Mouse (Mus musculus) embryonic facial prominence, embryonic 13.5 days (tissue): Measurements from ENCODE around the gene Oasl1. TPM values are rescaled to one million over a fixed set of nuclear protein-coding genes. Genes with fewer than 3 reads are reported as not detected.

Source experiments
- ATAC-seq: fragments of 200-750 bp; cut with Nextera tagmentation; 2 replicates; pipeline ENCODE4 v1.8.0; 2017; ENCODE audit warnings: low read depth; ENCODE audit not compliant: insufficient number of reproducible peaks, insufficient read depth, low FRiP score, low TSS enrichment
- H3K27ac ChIP-seq: fragments of 300-500 bp; sonication (generic); 2 replicates; pipeline ENCODE4 v1.5.1; 2015; ENCODE audit warnings: moderate library complexity, mild to moderate bottlenecking, inconsistent platforms
- H3K27me3 ChIP-seq: fragments of 300-500 bp; sonication (generic); 2 replicates; pipeline ENCODE4 v1.6.1; 2015; ENCODE audit warnings: mild to moderate bottlenecking, inconsistent platforms
- H3K36me3 ChIP-seq: fragments of 300-500 bp; sonication (generic); 2 replicates; pipeline ENCODE4 v1.6.1; 2015; ENCODE audit warnings: mild to moderate bottlenecking, inconsistent platforms
- H3K4me1 ChIP-seq: fragments of 300-500 bp; sonication (generic); 2 replicates; pipeline ENCODE4 v1.6.1; 2015; ENCODE audit warnings: inconsistent platforms
- H3K4me2 ChIP-seq: fragments of 300-500 bp; sonication (generic); 2 replicates; pipeline ENCODE4 v1.6.1; 2015; ENCODE audit warnings: moderate library complexity, mild to moderate bottlenecking, inconsistent platforms
- H3K4me3 ChIP-seq: fragments of 300-500 bp; sonication (generic); 2 replicates; pipeline ENCODE4 v1.5.1; 2015; ENCODE audit warnings: mild to moderate bottlenecking, inconsistent platforms
- H3K9ac ChIP-seq: fragments of 300-500 bp; sonication (generic); 2 replicates; pipeline ENCODE4 v1.6.1; 2015; ENCODE audit warnings: mild to moderate bottlenecking, inconsistent platforms
- H3K9me3 ChIP-seq: fragments of 300-500 bp; sonication (generic); 2 replicates; pipeline ENCODE4 v1.6.1; 2016; ENCODE audit warnings: inconsistent platforms
- WGBS: fragments of 180-500 bp; shearing (Covaris S2); methylation state at CpG from one replicate; pipeline ENCODE4 v1.1.7; 2015; ENCODE audit warnings: mixed read lengths; 5-methylcytosine and 5-hydroxymethylcytosine counted together
- polyA plus RNA-seq: library from polyadenylated mRNA; unstranded; fragments of >200 nt; fragmentation: Nextera tagmentation; extraction: Ambion mirVana; gene quantifications from 2 replicates; pipeline ENCODE4 v1.2.1, GENCODE M21; 2015

Oasl1 gene
- polyA plus RNA-seq, 1 experiment from 2014 or later: 0.48 TPM

DNA sequence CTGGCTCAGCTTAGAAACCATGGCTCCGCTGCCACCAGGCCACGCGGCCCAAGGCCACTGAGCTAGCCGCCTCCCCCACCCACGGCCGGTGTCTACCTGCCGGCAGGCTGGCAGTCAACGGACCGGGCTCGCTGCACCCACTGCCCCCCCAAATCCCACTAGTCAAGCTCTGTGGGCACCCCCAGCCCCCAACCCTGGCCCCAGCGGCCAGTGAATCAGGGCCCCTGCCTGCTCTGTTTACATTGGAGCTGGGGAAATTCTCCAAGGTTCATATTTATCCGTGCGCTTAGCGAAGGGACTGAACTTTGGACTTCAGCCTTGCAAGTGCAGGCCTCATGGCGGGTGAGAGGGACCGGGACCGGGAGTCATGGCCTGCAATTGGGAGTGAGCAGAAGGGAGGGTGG lies 47.8 kb downstream of the Oasl1 start, which contains the start of gene Hnf1a:
Gene Hnf1a, minus strand, starts transcription at position 271 of the 404 bp plus-strand sequence.
- ATAC-seq: no peak
- Histone ChIP-seq H3K9ac (no peak within 1 kb of the TSS), H3K27me3 (peaks cover 26% of the 10 kb centered on the region), H3K4me2 (no peak within 1 kb of the TSS), H3K27ac (no peak within 1 kb of the TSS), H3K36me3 (no peaks in the 10 kb centered on the region), H3K9me3 (no peaks in the 10 kb centered on the region), H3K4me1 (0 out of 2 replicates have a peak, but pooled peaks cover 3% of the 10 kb centered on the region), H3K4me3 (no peak within 1 kb of the TSS)
- 78% methylated on average over 17 of the region's 17 CpGs for WGBS

DNA sequence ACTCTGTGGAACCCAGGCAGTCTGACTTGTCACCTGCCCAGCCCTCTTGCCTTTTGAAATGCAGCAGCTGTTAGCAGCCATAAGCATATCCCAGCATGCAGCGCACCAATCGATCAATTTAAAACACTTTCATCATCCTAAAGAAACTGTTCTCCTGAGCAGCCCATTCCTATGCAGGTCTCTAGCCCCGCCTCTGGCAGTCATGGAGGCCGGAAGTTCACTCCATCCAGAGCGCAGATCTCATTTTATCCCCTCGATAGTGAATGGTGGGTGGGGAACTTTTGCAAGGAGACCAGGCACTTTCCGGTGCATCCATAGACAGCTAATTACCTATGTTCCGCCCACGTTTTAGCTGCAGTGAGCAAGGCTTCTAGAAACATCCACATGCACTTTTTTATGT lies 49.2 kb downstream of the Oasl1 start:
- no peak overlapping the region for H3K9ac ChIP-seq
- 0 out of 2 replicates have a peak, but pooled peaks cover 3% of the 10 kb centered on the region for H3K4me1 ChIP-seq
- no peak overlapping the region for H3K27ac ChIP-seq
- no peak overlapping the region for H3K4me2 ChIP-seq
- no peak for ATAC-seq
- no peak overlapping the region for H3K4me3 ChIP-seq
- 82% methylated on average over 9 of the region's 9 CpGs for WGBS
- H3K27me3 ChIP-seq: peaks cover 23% of the 10 kb centered on the region
- no peaks in the 10 kb centered on the region for H3K9me3 ChIP-seq
- H3K36me3 ChIP-seq: no peaks in the 10 kb centered on the region

DNA sequence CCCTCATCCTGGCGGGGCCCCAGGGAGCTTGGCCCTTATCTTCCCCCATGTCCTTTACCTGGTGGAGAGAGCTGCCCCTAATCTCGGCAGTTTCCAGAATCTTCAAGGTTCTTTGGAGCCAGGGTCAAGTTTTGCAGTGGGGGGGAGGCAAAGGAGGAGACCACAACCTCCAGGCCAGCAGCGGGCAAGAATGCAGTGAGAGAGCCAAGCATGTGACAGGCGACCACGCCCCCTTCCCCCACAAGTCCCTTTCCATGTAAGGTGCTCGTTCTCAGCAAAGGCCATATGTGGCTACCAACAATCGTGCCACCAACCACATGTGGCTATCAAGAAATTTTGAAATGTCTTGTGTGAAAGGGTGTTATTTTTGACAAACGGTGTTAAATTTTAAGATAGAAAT lies 50.1 kb downstream of the Oasl1 start:
- no peak for ATAC-seq
- Histone ChIP-seq H3K4me3 (no peak overlapping the region), H3K9ac (no peak overlapping the region), H3K27ac (no peak overlapping the region), H3K4me1 (0 out of 2 replicates have a peak, but pooled peaks cover 3% of the 10 kb centered on the region), H3K9me3 (no peaks in the 10 kb centered on the region), H3K4me2 (no peak overlapping the region), H3K27me3 (peaks cover 13% of the 10 kb centered on the region), H3K36me3 (no peaks in the 10 kb centered on the region)
- WGBS: 82% methylated on average over 8 of the region's 8 CpGs

DNA sequence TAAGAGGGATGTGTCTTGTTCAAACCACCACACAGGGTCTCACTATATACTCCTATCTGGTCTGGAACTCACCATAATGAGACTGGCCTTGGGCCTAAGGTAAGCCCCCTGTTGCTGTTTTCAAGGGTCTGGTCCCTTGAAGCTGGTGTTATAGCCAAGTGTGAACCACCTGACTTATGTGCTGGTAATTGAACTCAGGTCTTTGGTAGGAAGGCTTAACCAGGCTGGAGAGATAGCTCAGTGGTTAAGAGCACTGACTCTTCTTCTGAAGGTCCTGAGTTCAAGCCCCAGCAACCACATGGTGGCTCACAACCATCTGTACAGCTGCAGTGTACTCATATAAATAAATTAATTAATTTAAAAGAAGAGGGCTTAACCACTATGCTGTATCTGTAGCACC lies 53.9 kb downstream of the Oasl1 start:
- H3K27ac ChIP-seq: no peak overlapping the region
- H3K4me2 ChIP-seq: no peak overlapping the region
- no peaks in the 10 kb centered on the region for H3K9me3 ChIP-seq
- no peak for ATAC-seq
- H3K9ac ChIP-seq: no peak overlapping the region
- H3K4me3 ChIP-seq: no peak overlapping the region
- no peaks in the 10 kb centered on the region for H3K27me3 ChIP-seq
- peaks cover 17% of the 10 kb centered on the region for H3K4me1 ChIP-seq
- no peaks in the 10 kb centered on the region for H3K36me3 ChIP-seq

DNA sequence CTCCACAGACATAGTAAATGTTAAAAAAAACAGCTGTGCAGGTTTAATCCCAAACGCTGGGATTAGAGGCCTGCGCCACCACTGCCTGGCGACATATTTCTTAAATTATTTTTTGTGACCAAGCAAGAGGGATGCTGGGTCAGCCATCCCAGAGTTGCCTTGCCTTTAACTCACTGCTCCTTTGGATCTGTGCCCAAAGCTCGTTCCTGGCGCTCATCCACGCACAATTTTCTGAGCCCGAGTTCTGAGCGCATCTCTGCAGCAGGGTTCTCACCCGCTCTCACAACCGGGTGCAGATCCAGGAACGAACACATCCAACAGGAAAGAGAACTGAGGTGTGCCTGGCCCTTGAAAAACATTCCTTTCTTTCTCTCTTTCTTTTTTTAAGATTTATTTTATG lies 55.4 kb downstream of the Oasl1 start:
- 67% methylated on average over 11 of the region's 11 CpGs for WGBS
- Histone ChIP-seq H3K36me3 (no peaks in the 10 kb centered on the region), H3K27ac (no peak overlapping the region), H3K27me3 (no peaks in the 10 kb centered on the region), H3K4me2 (no peak overlapping the region), H3K4me3 (no peak overlapping the region), H3K4me1 (peaks cover 17% of the 10 kb centered on the region), H3K9me3 (no peaks in the 10 kb centered on the region), H3K9ac (0 out of 2 replicates have a peak overlapping the region, but pooled peaks have one; percentile 11)
- ATAC-seq: no peak

DNA sequence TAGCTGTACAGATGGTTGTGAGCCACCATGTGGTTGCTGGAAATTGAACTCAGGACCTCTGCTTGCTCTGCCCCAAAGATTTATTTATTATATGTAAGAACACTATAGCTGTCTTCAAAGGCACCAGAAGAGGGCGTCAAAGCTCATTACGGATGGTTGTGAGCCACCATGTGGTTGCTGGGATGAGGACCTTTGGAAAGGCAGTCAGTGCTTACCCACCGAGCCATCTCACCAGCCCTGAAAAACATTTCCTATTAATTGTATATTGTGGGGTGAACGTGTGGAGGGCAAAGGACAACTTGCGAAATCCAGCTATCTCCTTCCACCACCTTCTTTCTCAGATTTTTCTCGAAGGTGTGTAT lies 55.8 kb downstream of the Oasl1 start:
- Histone ChIP-seq H3K9me3 (no peaks in the 10 kb centered on the region), H3K36me3 (no peaks in the 10 kb centered on the region), H3K4me3 (peak overlapping the region; percentile 46), H3K27ac (no peak overlapping the region), H3K4me1 (peaks cover 17% of the 10 kb centered on the region), H3K9ac (peak overlapping the region; percentile 59; the same call in 1 of the 2 replicates), H3K4me2 (peak overlapping the region; percentile 86), H3K27me3 (no peaks in the 10 kb centered on the region)
- no peak for ATAC-seq
- WGBS: 4% methylated on average over 6 of the region's 6 CpGs

DNA sequence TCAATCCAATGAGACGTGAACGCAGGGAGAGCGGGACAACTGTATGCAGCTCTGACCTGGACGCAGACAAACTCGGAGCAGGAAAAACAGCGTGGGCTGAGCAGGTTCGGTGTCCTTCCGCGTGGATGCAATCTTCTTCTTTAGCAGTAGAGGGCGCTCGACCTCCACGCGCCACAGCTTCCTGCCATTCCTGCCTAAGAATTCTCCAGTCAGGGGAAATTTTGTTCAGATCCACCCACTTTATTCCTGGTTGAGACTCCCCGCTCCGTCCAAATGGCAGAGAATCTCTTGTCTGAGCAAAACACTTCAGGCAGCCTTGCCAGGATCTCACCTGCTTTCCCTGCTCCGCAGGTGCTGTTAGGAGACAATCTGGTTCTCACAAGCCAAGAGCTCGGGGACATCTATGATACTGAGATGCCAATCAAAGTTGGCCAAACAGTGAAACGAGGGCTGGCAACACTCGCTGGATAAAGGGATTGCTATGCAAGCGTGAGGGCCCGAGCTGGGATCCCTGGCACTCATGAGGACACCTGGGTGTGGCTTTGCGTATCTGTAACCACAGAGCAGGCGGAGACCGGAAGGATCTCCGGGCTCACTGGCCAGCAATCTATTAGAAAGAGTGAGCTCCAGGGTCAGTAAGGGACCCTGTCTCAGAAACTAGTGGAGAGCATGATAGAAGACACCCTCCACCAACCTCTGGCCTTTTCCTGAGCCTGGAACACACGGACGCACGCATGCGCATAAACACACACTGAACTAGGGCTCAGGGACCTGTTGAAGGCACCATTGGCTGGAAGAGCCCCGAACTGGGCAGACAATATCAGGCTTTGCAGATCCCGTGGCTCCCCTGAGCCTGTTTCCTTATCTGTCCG lies 56.4 kb downstream of the Oasl1 start:
- ATAC-seq: 0 out of 2 replicates have a peak, but pooled peaks have one; percentile 23
- Histone ChIP-seq H3K4me3 (peak overlapping the region; percentile 46), H3K27ac (no peak overlapping the region), H3K27me3 (no peaks in the 10 kb centered on the region), H3K36me3 (no peaks in the 10 kb centered on the region), H3K4me1 (peaks cover 17% of the 10 kb centered on the region), H3K4me2 (peak overlapping the region; percentile 86), H3K9ac (peak overlapping the region; percentile 65), H3K9me3 (no peaks in the 10 kb centered on the region)
- WGBS: 3% methylated on average over 32 of the region's 32 CpGs

DNA sequence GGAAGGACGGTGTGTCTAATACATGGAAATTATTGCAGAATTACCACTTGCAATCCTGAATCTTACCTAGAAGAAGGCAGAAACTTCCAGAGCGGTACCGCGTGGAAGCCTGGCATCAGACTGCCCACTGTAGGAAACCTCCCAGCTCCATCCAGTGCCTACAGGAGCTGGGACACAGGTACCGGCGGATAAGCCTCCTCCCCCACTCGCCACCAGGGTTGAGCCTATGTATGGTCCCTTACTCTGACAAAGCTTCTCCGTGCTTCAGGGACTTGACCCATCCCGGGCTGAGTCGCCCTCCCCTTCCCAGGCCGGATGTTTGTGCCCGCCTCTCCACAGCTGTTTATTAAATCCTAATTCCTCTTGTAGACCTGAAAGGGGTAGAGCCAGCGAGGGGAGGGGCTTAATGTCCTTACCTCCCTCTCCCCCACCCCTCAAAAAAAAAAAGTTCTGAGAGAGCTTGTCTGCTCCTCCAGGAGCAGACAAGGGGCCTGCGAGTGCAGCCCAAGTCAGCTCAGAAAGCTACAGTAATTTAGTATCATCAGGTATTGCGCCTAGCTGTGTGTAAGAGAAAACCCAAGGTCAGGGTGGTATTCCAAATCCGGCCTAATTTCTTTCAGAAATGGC lies 57.2 kb downstream of the Oasl1 start:
- WGBS: 17% methylated on average over 16 of the region's 16 CpGs
- Histone ChIP-seq H3K4me2 (peak overlapping the region; percentile 86), H3K9me3 (no peaks in the 10 kb centered on the region), H3K27ac (no peak overlapping the region), H3K36me3 (no peaks in the 10 kb centered on the region), H3K4me3 (peak overlapping the region; percentile 46), H3K4me1 (peaks cover 17% of the 10 kb centered on the region), H3K27me3 (no peaks in the 10 kb centered on the region), H3K9ac (peak overlapping the region; percentile 65)
- no peak for ATAC-seq

DNA sequence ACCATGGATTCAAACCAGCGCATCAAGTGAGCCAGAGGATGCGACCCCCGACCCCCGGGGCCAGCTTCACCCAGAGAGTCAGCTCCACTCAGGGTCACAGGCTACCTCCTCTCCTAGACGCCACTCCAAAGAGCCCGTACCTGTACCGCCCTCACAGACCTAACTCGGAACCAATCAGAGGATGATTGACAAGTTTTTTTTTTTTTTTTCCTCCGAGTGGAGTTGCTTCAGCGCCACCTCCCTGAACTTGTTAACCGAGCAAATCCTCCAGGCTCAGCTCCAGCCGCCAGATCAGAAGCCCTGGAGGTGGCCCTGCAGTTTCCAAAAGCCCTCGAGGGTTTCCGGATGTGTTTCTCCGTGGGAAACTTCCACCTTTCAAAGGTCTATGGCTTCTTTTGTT lies 59.0 kb downstream of the Oasl1 start:
- Histone ChIP-seq H3K36me3 (no peaks in the 10 kb centered on the region), H3K4me2 (no peak overlapping the region), H3K27me3 (no peaks in the 10 kb centered on the region), H3K27ac (no peak overlapping the region), H3K9me3 (no peaks in the 10 kb centered on the region), H3K4me1 (peaks cover 17% of the 10 kb centered on the region), H3K4me3 (no peak overlapping the region), H3K9ac (no peak overlapping the region)
- no peak for ATAC-seq
- 54% methylated on average over 15 of the region's 15 CpGs for WGBS

DNA sequence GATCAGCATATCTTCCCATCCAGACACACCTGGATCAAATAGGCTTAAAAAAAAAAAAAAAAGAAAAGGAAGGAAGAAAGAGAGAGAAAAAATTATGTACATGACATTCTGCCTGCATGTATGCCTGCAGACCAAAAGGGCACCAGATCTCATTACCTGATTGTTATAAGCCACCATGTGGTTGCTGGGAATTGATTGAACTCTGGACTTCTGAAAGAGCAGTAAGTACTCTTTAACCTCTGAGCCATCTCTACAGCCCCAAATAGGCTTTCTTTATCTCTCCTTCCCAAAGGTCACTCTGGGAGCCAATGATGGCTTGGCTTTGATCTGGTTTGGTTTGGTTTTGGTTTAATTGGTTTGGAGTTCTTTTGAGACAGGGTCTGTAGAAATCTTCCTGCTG lies 62.0 kb downstream of the Oasl1 start:
- Histone ChIP-seq H3K4me2 (no peak overlapping the region), H3K9ac (no peak overlapping the region), H3K4me3 (no peak overlapping the region), H3K36me3 (no peaks in the 10 kb centered on the region), H3K27ac (no peak overlapping the region), H3K27me3 (no peaks in the 10 kb centered on the region), H3K9me3 (0 out of 2 replicates have a peak, but pooled peaks cover 3% of the 10 kb centered on the region), H3K4me1 (peaks cover 6% of the 10 kb centered on the region)
- no peak for ATAC-seq
